Mouse (Mus musculus): ENCODE data around the gene Treh. TPM values are rescaled to one million over a fixed set of nuclear protein-coding genes. Genes with fewer than 3 reads are reported as not detected.

The Treh gene
- total RNA-seq, 2 experiments from 2014 or later, result not detected

- no peak for ATAC-seq (replicated peaks; ENCODE audit: low FRiP score, poor library complexity, severe bottlenecking)
Measured at GRCm38 (mm10) chr9:44732130-44732549, 59.1 kb downstream of the Treh start.

- ATAC-seq (replicated peaks; ENCODE audit: low FRiP score, poor library complexity, severe bottlenecking), result no peak
Measured at GRCm38 (mm10) chr9:44732921-44733530, 60.0 kb downstream of the Treh start.

GRCm38 (mm10) chr9:44733671-44734523, 60.9 kb downstream of the Treh start:
- ATAC-seq (replicated peaks; ENCODE audit: low FRiP score, poor library complexity, severe bottlenecking), result no peak

- no peak for ATAC-seq (replicated peaks; ENCODE audit: low FRiP score, poor library complexity, severe bottlenecking)
Measured at GRCm38 (mm10) chr9:44734524-44735494, 61.8 kb downstream of the Treh start, which contains the start of gene Phldb1. Gene Phldb1, minus strand, starts transcription at chr9:44735198.

GRCm38 (mm10) chr9:44735886-44736285, 62.9 kb downstream of the Treh start:
- no peak for ATAC-seq (replicated peaks; ENCODE audit: low FRiP score, poor library complexity, severe bottlenecking)

Other genes with a start within 250 kb of the Treh start
- not detected in 2 replicates for gene Foxr1, start 232.1 kb upstream of the Treh start, total RNA-seq (2015; ENCODE audit: low replicate concordance)
- not detected in 2 replicates for gene Foxr1, start 232.1 kb upstream of the Treh start, total RNA-seq (2017; ENCODE audit: low replicate concordance)
- gene Upk2, start 218.3 kb upstream of the Treh start, total RNA-seq (2015; ENCODE audit: low replicate concordance), result not detected in 2 replicates
- gene Upk2, start 218.3 kb upstream of the Treh start, total RNA-seq (2017; ENCODE audit: low replicate concordance), result not detected in 2 replicates
- 0.77 and 0.84 TPM in 2 replicates for gene Bcl9l, start 190.4 kb upstream of the Treh start, total RNA-seq (2015; ENCODE audit: low replicate concordance)
- 0.42 and 2.8 TPM in 2 replicates for gene Bcl9l, start 190.4 kb upstream of the Treh start, total RNA-seq (2017; ENCODE audit: low replicate concordance)
- not detected in 2 replicates for gene Cxcr5, start 111.4 kb upstream of the Treh start, total RNA-seq (2015; ENCODE audit: low replicate concordance)
- gene Cxcr5, start 111.4 kb upstream of the Treh start, total RNA-seq (2017; ENCODE audit: low replicate concordance), result not detected in 2 replicates
- gene Ddx6, start 68.3 kb upstream of the Treh start, total RNA-seq (2015; ENCODE audit: low replicate concordance), result 53.1 and 53.8 TPM in 2 replicates
- gene Ddx6, start 68.3 kb upstream of the Treh start, total RNA-seq (2017; ENCODE audit: low replicate concordance), result 109 and 114 TPM in 2 replicates
- 0.42 and 6.1 TPM in 2 replicates for gene Phldb1, start 62.0 kb downstream of the Treh start, total RNA-seq (2015; ENCODE audit: low replicate concordance)
- gene Phldb1, start 62.0 kb downstream of the Treh start, total RNA-seq (2017; ENCODE audit: low replicate concordance), result 2.9 TPM in 2 replicates
- 52.6 and 60.4 TPM in 2 replicates for gene Arcn1, start 94.6 kb downstream of the Treh start, total RNA-seq (2015; ENCODE audit: low replicate concordance)
- gene Arcn1, start 94.6 kb downstream of the Treh start, total RNA-seq (2017; ENCODE audit: low replicate concordance), result 66.1 and 94.8 TPM in 2 replicates
- 62.1 and 85.9 TPM in 2 replicates for gene Ift46, start 94.7 kb downstream of the Treh start, total RNA-seq (2015; ENCODE audit: low replicate concordance)
- gene Ift46, start 94.7 kb downstream of the Treh start, total RNA-seq (2017; ENCODE audit: low replicate concordance), result 40.4 and 54.4 TPM in 2 replicates
- gene Tmem25, start 126.1 kb downstream of the Treh start, total RNA-seq (2015; ENCODE audit: low replicate concordance), result not detected in 2 replicates
- not detected in 2 replicates for gene Tmem25, start 126.1 kb downstream of the Treh start, total RNA-seq (2017; ENCODE audit: low replicate concordance)
- not detected in 2 replicates for gene Ttc36, start 129.8 kb downstream of the Treh start, total RNA-seq (2015; ENCODE audit: low replicate concordance)
- 1.4 TPM in 1 of 2 replicates, not detected in the other for gene Ttc36, start 129.8 kb downstream of the Treh start, total RNA-seq (2017; ENCODE audit: low replicate concordance)
- gene Kmt2a, start 208.1 kb downstream of the Treh start, total RNA-seq (2015; ENCODE audit: low replicate concordance), result 15.8 and 32.8 TPM in 2 replicates
- 6.0 and 7.8 TPM in 2 replicates for gene Kmt2a, start 208.1 kb downstream of the Treh start, total RNA-seq (2017; ENCODE audit: low replicate concordance)
- gene Atp5l, start 247.5 kb downstream of the Treh start, total RNA-seq (2015; ENCODE audit: low replicate concordance), result 219 and 228 TPM in 2 replicates
- 38.1 and 117 TPM in 2 replicates for gene Atp5l, start 247.5 kb downstream of the Treh start, total RNA-seq (2017; ENCODE audit: low replicate concordance)

All from erythroblast, adult 5-6 weeks (primary cell).